Mouse (Mus musculus): ENCODE measurements around the gene Prkag2. TPM values are rescaled to one million over a fixed set of nuclear protein-coding genes. Genes with fewer than 3 reads are reported as not detected.

The Prkag2 gene
- polyA plus RNA-seq, 1 experiment: 103 TPM

GRCm38 (mm10) chr5:24842274-24843102 lies 258.0 kb downstream of the Prkag2 start, which contains the start of gene Rheb:
Gene Rheb, minus strand, starts transcription at chr5:24842624.
- TF ChIP-seq POLR2A (IDR thresholded peaks at IDR 0.05; ENCODE audit: extremely low read depth, insufficient read depth, low read length) (peak; percentile 93), CTCF (IDR thresholded peaks at IDR 0.05; ENCODE audit: extremely low read depth, insufficient read depth, low read length) (no peak)
- Histone ChIP-seq H3K4me1 (ENCODE audit: control insufficient read depth, insufficient read depth, low read length) (peaks cover 3% of the 10 kb centered on the region; the same call in 1 of the 2 replicates), H3K27ac (ENCODE audit: insufficient read depth, low read length) (peak within 1 kb of the TSS; percentile 99), H3K4me3 (ENCODE audit: insufficient read depth, low read length) (peak within 1 kb of the TSS; percentile 70)

- peak overlapping the region; percentile 70 for H3K4me3 ChIP-seq (ENCODE audit: insufficient read depth, low read length)
- no peak for TF ChIP-seq POLR2A (IDR thresholded peaks at IDR 0.05; ENCODE audit: extremely low read depth, insufficient read depth, low read length)
- TF ChIP-seq CTCF (IDR thresholded peaks at IDR 0.05; ENCODE audit: extremely low read depth, insufficient read depth, low read length): no peak
- H3K27ac ChIP-seq (ENCODE audit: insufficient read depth, low read length): peak overlapping the region; percentile 99
- peaks cover 3% of the 10 kb centered on the region; the same call in 1 of the 2 replicates for H3K4me1 ChIP-seq (ENCODE audit: control insufficient read depth, insufficient read depth, low read length)
Measured at GRCm38 (mm10) chr5:24841662-24842273, 258.7 kb downstream of the Prkag2 start.

DNA sequence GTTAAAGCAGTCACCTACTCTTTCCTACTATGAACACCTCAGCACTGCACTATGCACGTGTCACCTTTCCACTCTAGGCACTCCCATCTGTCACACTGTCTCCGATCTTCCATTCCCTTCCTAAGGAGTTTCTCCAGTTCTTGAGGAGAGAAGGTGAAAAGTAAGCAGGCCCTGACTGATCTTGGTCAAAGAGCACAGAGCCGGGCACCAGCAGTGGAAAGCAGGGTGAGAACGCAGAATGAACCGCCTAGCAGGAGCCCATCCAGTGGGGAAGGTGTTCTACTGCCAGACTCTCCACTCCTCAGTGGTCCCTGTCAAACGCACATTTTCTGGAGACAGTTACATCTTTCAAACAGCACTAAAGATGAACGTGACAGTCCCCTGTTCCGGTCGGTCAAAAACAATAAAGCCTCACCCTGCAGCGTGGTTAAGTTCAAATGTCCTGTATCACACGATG lies 259.4 kb downstream of the Prkag2 start:
- Histone ChIP-seq H3K4me3 (ENCODE audit: insufficient read depth, low read length) (peak overlapping the region; percentile 70), H3K4me1 (ENCODE audit: control insufficient read depth, insufficient read depth, low read length) (peaks cover 3% of the 10 kb centered on the region; the same call in 1 of the 2 replicates), H3K27ac (ENCODE audit: insufficient read depth, low read length) (no peak overlapping the region)
- TF ChIP-seq CTCF (IDR thresholded peaks at IDR 0.05; ENCODE audit: extremely low read depth, insufficient read depth, low read length): no peak
- no peak for TF ChIP-seq POLR2A (IDR thresholded peaks at IDR 0.05; ENCODE audit: extremely low read depth, insufficient read depth, low read length)

GRCm38 (mm10) chr5:24834491-24834890 lies 266.0 kb downstream of the Prkag2 start:
- Histone ChIP-seq H3K27ac (ENCODE audit: insufficient read depth, low read length) (no peak overlapping the region), H3K4me1 (ENCODE audit: control insufficient read depth, insufficient read depth, low read length) (peaks cover 7% of the 10 kb centered on the region; the same call in 1 of the 2 replicates), H3K4me3 (ENCODE audit: insufficient read depth, low read length) (no peak overlapping the region)
- TF ChIP-seq CTCF (IDR thresholded peaks at IDR 0.05; ENCODE audit: extremely low read depth, insufficient read depth, low read length) (no peak), POLR2A (IDR thresholded peaks at IDR 0.05; ENCODE audit: extremely low read depth, insufficient read depth, low read length) (no peak)

- peaks cover 8% of the 10 kb centered on the region; the same call in 1 of the 2 replicates for H3K4me1 ChIP-seq (ENCODE audit: control insufficient read depth, insufficient read depth, low read length)
- H3K4me3 ChIP-seq (ENCODE audit: insufficient read depth, low read length): no peak overlapping the region
- TF ChIP-seq CTCF (IDR thresholded peaks at IDR 0.05; ENCODE audit: extremely low read depth, insufficient read depth, low read length) (no peak), POLR2A (IDR thresholded peaks at IDR 0.05; ENCODE audit: extremely low read depth, insufficient read depth, low read length) (no peak)
- H3K27ac ChIP-seq (ENCODE audit: insufficient read depth, low read length): no peak overlapping the region
Measured at GRCm38 (mm10) chr5:24831912-24832311, 268.5 kb downstream of the Prkag2 start.

DNA sequence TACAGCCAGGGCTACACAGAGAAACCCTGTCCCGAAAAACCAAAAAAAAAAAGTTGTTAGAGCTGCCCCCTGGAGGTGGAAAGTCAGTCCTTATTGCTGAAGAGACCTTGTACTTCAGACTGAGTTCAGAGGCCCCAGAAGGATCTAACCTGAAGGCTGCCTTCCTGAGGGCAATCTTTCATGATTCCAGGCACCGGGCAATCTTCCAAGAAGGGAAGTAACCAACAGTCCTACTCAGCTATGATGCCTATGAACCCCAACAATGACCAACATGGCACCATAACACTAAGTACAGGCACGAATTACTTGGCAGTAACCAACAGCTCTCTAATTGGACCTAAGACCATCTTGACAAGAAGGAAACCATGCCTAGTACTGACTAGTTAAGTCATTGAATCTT lies 272.0 kb downstream of the Prkag2 start:
- Histone ChIP-seq H3K4me1 (ENCODE audit: control insufficient read depth, insufficient read depth, low read length) (peaks cover 10% of the 10 kb centered on the region), H3K4me3 (ENCODE audit: insufficient read depth, low read length) (no peak overlapping the region), H3K27ac (ENCODE audit: insufficient read depth, low read length) (no peak overlapping the region)
- no peak for TF ChIP-seq CTCF (IDR thresholded peaks at IDR 0.05; ENCODE audit: extremely low read depth, insufficient read depth, low read length)
- no peak for TF ChIP-seq POLR2A (IDR thresholded peaks at IDR 0.05; ENCODE audit: extremely low read depth, insufficient read depth, low read length)

DNA sequence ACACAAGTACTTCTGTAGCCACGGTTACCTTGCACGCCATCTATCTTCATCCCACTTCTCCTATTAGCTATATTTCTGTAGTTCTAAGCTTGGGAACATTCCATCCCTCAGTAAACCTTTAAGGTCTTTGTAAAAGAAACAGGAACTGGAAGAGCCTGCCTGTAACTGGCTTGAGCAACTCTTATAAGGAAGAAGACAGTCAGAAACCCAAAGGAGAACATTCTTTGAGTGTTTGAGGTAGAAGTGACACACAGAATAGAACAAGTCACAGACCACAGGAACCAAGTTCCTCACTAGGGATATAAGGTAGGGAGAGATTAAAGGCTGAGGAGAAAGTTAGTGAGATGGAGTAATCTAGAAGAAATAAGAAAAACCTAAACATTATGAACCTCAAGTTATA lies 273.3 kb downstream of the Prkag2 start:
- peaks cover 10% of the 10 kb centered on the region for H3K4me1 ChIP-seq (ENCODE audit: control insufficient read depth, insufficient read depth, low read length)
- TF ChIP-seq POLR2A (IDR thresholded peaks at IDR 0.05; ENCODE audit: extremely low read depth, insufficient read depth, low read length): no peak
- no peak for TF ChIP-seq CTCF (IDR thresholded peaks at IDR 0.05; ENCODE audit: extremely low read depth, insufficient read depth, low read length)
- no peak overlapping the region for H3K4me3 ChIP-seq (ENCODE audit: insufficient read depth, low read length)
- no peak overlapping the region for H3K27ac ChIP-seq (ENCODE audit: insufficient read depth, low read length)

DNA sequence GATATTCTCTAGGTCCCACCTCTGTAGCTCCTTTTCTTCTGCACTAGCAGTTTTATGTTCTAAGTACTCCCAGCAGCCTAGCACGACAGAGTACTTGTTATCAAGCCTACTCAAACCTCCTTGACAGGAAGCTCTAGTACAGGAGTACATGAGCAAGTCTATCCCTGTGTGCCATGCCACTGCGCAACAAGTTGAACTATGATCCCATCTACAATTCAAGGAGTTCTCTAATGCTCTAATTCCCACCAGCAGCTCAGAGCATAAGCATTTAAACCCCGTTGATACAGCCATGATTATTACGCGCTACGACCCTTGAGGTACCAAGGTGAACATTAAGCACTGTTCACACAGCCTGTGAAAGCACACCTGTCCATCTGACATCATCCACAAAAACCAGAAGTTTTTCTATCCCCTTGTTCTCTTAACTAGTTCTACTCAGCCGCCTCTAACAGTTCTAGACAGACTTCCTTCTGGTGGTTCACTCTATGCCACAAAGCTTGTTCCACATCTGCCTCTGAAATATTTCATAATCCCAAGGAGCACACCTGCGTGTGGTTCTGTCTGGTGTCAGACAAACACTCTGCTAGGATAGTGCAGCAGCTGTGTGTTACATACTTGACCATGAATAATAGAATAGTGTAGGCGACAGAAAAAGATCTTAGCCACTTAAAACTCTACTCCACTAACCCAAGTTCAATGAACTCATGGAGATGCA lies 274.2 kb downstream of the Prkag2 start:
- Histone ChIP-seq H3K4me3 (ENCODE audit: insufficient read depth, low read length) (no peak overlapping the region), H3K27ac (ENCODE audit: insufficient read depth, low read length) (no peak overlapping the region), H3K4me1 (ENCODE audit: control insufficient read depth, insufficient read depth, low read length) (peaks cover 13% of the 10 kb centered on the region)
- TF ChIP-seq CTCF (IDR thresholded peaks at IDR 0.05; ENCODE audit: extremely low read depth, insufficient read depth, low read length): no peak

GRCm38 (mm10) chr5:24825365-24826055 lies 274.9 kb downstream of the Prkag2 start:
- TF ChIP-seq CTCF (IDR thresholded peaks at IDR 0.05; ENCODE audit: extremely low read depth, insufficient read depth, low read length) (no peak), POLR2A (IDR thresholded peaks at IDR 0.05; ENCODE audit: extremely low read depth, insufficient read depth, low read length) (no peak)
- Histone ChIP-seq H3K4me1 (ENCODE audit: control insufficient read depth, insufficient read depth, low read length) (peaks cover 14% of the 10 kb centered on the region), H3K4me3 (ENCODE audit: insufficient read depth, low read length) (no peak overlapping the region), H3K27ac (ENCODE audit: insufficient read depth, low read length) (no peak overlapping the region)

Data from cortical plate, adult 2 months (tissue).